Mouse (Mus musculus) forebrain, embryonic 14.5 days (tissue): ENCODE data around the gene Stab2. TPM values are rescaled to one million over a fixed set of nuclear protein-coding genes. Genes with fewer than 3 reads are reported as not detected.

Experiments
- ATAC-seq: fragments of 200-750 bp; cut with Nextera tagmentation; 2 replicates; pipeline ENCODE4 v1.8.0; 2017; ENCODE audit warnings: mild to moderate bottlenecking, moderate library complexity
- DNase-seq: peaks from one replicate; pipeline ENCODE4 v3.0.0-alpha.2; 2015; ENCODE audit warnings: low spot score
- H3K27ac ChIP-seq: fragments of 300-500 bp; sonication (generic); 2 replicates; pipeline ENCODE4 v1.5.1; 2014; ENCODE audit warnings: low read depth, mild to moderate bottlenecking, control low read depth, low read length, moderate library complexity
- H3K27me3 ChIP-seq: fragments of 300-500 bp; sonication (generic); replicated peaks from 2 replicates; pipeline ENCODE4 v1.6.1; 2014; ENCODE audit warnings: low read length, control low read depth, mixed read lengths; ENCODE audit not compliant: control insufficient read depth, insufficient read depth
- H3K36me3 ChIP-seq: fragments of 300-500 bp; sonication (generic); 2 replicates; pipeline ENCODE4 v1.6.1; 2014; ENCODE audit warnings: low read length, control low read depth; ENCODE audit not compliant: control insufficient read depth, insufficient read depth
- H3K4me1 ChIP-seq: fragments of 300-500 bp; sonication (generic); 2 replicates; pipeline ENCODE4 v1.6.1; 2014; ENCODE audit warnings: antibody characterized with exemption, low read length, control low read depth; ENCODE audit not compliant: control insufficient read depth, insufficient read depth
- H3K4me2 ChIP-seq: fragments of 300-500 bp; sonication (generic); 2 replicates; pipeline ENCODE4 v1.6.1; 2014; ENCODE audit warnings: mild to moderate bottlenecking, control low read depth, low read length
- H3K4me3 ChIP-seq: fragments of 300-500 bp; sonication (generic); 2 replicates; pipeline ENCODE4 v1.5.1; 2014; ENCODE audit warnings: low read depth, low read length, control low read depth
- H3K9ac ChIP-seq: fragments of 300-500 bp; sonication (generic); 2 replicates; pipeline ENCODE4 v1.6.1; 2014; ENCODE audit warnings: mild to moderate bottlenecking, low read length, control low read depth, moderate library complexity
- H3K9me3 ChIP-seq: fragments of 300-500 bp; sonication (generic); replicated peaks from 2 replicates; pipeline ENCODE4 v1.6.1; 2016; ENCODE audit warnings: low read length, control low read depth, mixed read lengths; ENCODE audit not compliant: control insufficient read depth
- WGBS: fragments of 180-500 bp; shearing (Covaris S2); extraction: QIAGEN DNeasy Blood & Tissue Kit; methylation state at CpG from one replicate; pipeline ENCODE4 v1.1.7; 2014; 5-methylcytosine and 5-hydroxymethylcytosine counted together
- polyA plus RNA-seq: library from polyadenylated mRNA; unstranded; fragments of >200 nt; fragmentation: Nextera tagmentation; extraction: Ambion mirVana; gene quantifications from 2 replicates; pipeline ENCODE4 v1.2.1, GENCODE M21; 2014

Gene Stab2
- polyA plus RNA-seq, 1 experiment from 2014 or later = 0.25 TPM

- Histone ChIP-seq H3K4me3 (no peak overlapping the region), H3K27ac (no peak overlapping the region), H3K27me3 (no peaks in the 10 kb centered on the region), H3K9me3 (no peaks in the 10 kb centered on the region), H3K36me3 (no peaks in the 10 kb centered on the region), H3K4me2 (no peak overlapping the region), H3K4me1 (no peaks in the 10 kb centered on the region), H3K9ac (no peak overlapping the region)
- whole genome bisulfite sequencing = 96% methylated on average over 5 of the region's 5 CpGs
- DNase-seq (no peak), ATAC-seq (no peak)
Measured at GRCm38 (mm10) chr10:86796073-86796741, 211.6 kb downstream of the Stab2 start.

DNA sequence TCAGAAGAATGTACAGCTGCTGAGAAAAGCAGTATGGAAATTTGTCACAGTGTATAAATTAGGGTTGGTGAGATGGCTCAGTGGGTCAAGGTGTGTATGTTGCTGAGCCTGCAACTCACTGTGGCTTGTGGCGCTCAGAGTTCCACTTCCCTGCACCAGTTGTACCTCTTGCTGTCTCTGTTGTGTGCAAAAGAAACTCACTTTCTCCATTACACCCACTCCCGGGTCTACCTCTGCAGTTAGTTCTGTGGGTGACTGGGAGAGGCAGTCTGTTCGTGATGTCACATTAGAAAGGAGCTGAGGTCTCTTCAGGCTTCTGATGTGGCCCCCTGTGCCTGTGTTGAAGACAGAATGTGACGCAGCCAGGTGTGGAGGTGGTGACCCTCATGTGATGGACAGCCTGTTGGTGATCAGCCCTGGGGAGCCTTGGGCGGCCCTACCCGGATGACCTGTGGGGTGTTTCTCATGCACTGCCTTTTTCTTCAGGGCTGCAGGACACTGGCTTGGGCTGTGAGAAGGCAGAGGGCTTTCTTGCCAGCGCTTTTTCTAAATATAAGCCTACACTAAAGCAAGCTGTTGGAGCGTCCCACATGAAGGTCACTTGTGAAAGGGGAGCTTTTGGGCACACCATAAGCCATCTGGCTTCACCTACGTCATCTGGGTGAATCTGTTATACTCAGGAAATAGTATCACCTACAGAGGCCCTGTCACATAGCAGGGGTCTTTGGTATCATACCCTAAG is 212.9 kb downstream of the Stab2 start:
- DNase-seq (no peak), ATAC-seq (no peak)
- Histone ChIP-seq H3K9me3 (no peaks in the 10 kb centered on the region), H3K4me2 (no peak overlapping the region), H3K4me1 (no peaks in the 10 kb centered on the region), H3K27ac (no peak overlapping the region), H3K36me3 (no peaks in the 10 kb centered on the region), H3K9ac (no peak overlapping the region), H3K4me3 (no peak overlapping the region), H3K27me3 (no peaks in the 10 kb centered on the region)
- 90% methylated on average over 9 of the region's 9 CpGs for WGBS

- Histone ChIP-seq H3K9ac (no peak overlapping the region), H3K9me3 (no peaks in the 10 kb centered on the region), H3K36me3 (no peaks in the 10 kb centered on the region), H3K4me2 (no peak overlapping the region), H3K4me1 (no peaks in the 10 kb centered on the region), H3K4me3 (no peak overlapping the region), H3K27ac (no peak overlapping the region), H3K27me3 (no peaks in the 10 kb centered on the region)
- DNase-seq (no peak), ATAC-seq (no peak)
- 91% methylated on average over 4 of the region's 4 CpGs for WGBS
Measured at GRCm38 (mm10) chr10:86794196-86794595, 213.6 kb downstream of the Stab2 start.

DNA sequence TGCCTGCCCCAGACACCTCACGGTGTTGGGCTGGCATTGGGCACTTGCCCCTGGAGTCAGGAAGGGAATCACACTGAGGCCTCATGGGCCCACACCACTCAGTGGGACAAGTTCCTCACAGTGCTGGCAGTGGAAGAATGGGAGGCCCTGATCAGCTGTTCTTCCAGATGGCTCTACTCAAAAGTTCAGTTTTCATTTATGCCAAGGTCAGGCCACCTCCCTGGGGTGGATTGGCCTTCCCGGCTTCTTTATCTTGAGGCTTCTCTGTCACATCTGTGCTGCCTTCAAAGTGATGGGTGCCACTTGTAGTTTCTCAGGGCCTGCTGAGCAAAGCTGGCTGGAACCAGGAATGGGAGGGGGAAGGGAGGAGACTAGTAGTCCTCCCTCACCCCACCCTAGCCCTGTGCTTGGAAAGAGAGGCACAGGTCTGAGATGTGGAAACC is 214.3 kb downstream of the Stab2 start:
- ATAC-seq = no peak

GRCm38 (mm10) chr10:86791507-86792184 is 216.2 kb downstream of the Stab2 start:
- no peak for ATAC-seq
- no peaks in the 10 kb centered on the region for H3K9me3 ChIP-seq
- H3K36me3 ChIP-seq = no peaks in the 10 kb centered on the region
- no peak overlapping the region for H3K4me3 ChIP-seq
- H3K4me2 ChIP-seq = no peak overlapping the region
- no peak for DNase-seq
- no peak overlapping the region for H3K9ac ChIP-seq
- H3K27me3 ChIP-seq = no peaks in the 10 kb centered on the region
- 0 out of 2 replicates have a peak, but pooled peaks cover 3% of the 10 kb centered on the region for H3K4me1 ChIP-seq
- H3K27ac ChIP-seq = no peak overlapping the region
- 89% methylated on average over 7 of the region's 7 CpGs for WGBS

More for the DNA sequence above, 214.3 kb downstream of the Stab2 start:
- H3K4me2 ChIP-seq = no peak overlapping the region
- H3K4me3 ChIP-seq = no peak overlapping the region
- H3K9ac ChIP-seq = no peak overlapping the region
- H3K27me3 ChIP-seq = no peaks in the 10 kb centered on the region
- 0 out of 2 replicates have a peak, but pooled peaks cover 2% of the 10 kb centered on the region for H3K4me1 ChIP-seq
- no peaks in the 10 kb centered on the region for H3K36me3 ChIP-seq
- no peaks in the 10 kb centered on the region for H3K9me3 ChIP-seq
- WGBS = 76% methylated on average over 2 of the region's 2 CpGs
- no peak overlapping the region for H3K27ac ChIP-seq
- no peak for DNase-seq

Other genes starting within 250 kb of the Stab2 start
- gene Gm49358, start 244.1 kb downstream of the Stab2 start, polyA plus RNA-seq = 0.88 TPM in 1 of 2 replicates, not detected in the other
- gene Nt5dc3, start 229.0 kb downstream of the Stab2 start, polyA plus RNA-seq = 6.7 and 7.6 TPM in 2 replicates
- not detected in 2 replicates for gene 1700113H08Rik, start 50.0 kb upstream of the Stab2 start, polyA plus RNA-seq